Mouse (Mus musculus): Measurements from ENCODE around the gene Fbxo44.
"Not testable (repeated sequence)": the region's sequence is repeated elsewhere in the genome, so short reads cannot be mapped to it uniquely, and the experiment has no call there.

Gene Fbxo44

GRCm38 (mm10) chr4:148130561-148131413, 29.5 kb downstream of the Fbxo44 start, which contains the start of gene Draxin:
Gene Draxin, minus strand, starts transcription at chr4:148130698.
- no peak for DNase-seq (ENCODE audit: low read depth)

GRCm38 (mm10) chr4:148130133-148130532, 30.1 kb downstream of the Fbxo44 start, which contains the start of gene Mad2l2:
Gene Mad2l2, plus strand, starts transcription at chr4:148130384.
- DNase-seq (ENCODE audit: low read depth): no peak

GRCm38 (mm10) chr4:148128672-148129071, 31.6 kb downstream of the Fbxo44 start:
- no peak for DNase-seq (ENCODE audit: low read depth)

DNA sequence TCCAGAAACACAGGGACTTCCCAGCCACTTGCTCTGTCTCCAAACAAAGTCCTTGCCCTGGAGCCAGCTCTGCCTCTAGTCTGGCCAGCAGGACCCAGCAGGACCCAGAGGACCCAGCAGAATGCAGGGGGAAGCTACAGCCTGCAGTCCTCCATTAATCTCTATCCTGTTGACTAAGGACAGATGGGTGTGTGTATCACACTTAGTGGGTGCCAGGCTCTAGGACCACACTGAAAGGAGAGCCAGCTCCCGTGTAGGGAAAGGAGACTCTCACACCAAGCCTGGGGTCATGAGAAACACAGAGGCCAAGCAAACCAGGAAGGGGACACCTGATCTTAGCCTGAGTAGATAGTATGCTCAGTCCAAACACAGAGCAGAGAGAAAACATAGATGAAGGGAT, 32.0 kb downstream of the Fbxo44 start:
- no peak for DNase-seq (ENCODE audit: low read depth)

DNA sequence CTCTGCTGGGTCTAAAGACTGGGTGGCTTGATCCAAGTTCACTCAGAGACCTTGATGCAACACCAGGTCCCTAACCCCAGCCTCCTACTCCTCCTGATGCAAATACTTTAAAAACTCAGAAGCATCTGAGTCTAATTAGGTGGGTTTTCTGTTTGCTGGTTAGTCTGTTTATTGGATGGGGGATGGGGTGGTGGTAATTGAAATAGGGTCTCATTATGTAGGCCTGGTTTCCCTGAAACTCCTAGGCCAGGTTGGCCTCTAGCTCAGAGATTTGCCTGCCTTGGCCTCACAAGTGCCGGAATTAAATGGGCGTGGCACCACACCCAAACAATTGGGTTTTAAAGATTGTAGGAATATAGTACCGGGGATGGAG, 37.6 kb downstream of the Fbxo44 start:
- no peak for DNase-seq (ENCODE audit: low read depth)

DNA sequence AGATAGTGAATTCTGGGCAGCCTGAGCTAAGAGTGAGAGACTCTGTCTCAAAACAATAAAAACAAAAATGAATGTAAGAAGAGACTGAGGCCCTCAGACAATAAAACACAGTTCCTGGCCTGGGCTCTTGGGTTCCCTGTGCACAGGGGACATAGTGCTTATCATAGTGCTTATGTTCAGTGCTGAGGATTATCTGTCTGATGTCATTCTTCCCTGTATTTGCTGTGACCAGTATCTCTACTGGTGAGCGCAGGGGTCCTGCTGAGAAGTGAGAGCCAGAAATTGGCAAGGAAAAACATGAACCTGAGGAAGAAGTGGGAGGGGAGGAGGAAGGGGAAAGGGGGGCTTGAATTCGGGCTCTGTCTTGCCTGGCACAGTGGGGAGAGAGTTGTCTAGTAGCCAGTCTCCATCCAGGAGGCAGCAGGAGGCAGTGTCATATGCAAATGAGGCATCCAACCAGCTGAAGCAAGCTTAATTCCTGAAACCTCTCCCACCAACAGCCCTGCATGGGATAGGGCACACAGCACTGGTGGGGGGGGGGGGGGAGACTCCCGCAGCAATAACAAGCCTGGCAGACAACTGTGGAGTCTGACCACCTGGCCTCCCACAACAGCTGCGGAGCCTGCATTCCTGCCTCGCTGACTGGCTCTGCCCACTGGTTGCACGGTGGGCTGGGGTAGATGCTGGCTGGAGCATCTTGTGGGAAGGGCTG, 38.1 kb downstream of the Fbxo44 start:
- no peak for DNase-seq (ENCODE audit: low read depth)

- DNase-seq (ENCODE audit: low read depth): no peak
These were observed 38.9 kb downstream of the Fbxo44 start for GRCm38 (mm10) chr4:148121362-148121761.

DNA sequence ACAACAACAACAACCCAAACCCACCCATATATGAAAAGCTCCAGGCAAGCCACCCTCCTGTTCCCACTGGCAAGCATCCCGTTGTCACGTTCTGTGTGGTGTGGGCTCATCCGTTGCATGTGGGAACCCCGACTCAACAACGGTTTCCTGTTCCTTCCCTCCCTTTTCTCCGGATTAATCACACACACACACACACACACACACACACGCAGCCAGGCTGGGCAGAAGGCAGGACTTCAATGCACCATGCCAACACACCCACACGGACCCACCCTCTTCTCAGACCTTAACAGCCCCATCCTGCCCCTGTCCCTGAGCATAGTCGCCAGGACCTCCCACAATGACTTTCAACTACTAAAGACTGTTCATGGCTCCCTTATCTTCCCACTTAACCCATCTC, 39.7 kb downstream of the Fbxo44 start:
- no peak for DNase-seq (ENCODE audit: low read depth)

DNA sequence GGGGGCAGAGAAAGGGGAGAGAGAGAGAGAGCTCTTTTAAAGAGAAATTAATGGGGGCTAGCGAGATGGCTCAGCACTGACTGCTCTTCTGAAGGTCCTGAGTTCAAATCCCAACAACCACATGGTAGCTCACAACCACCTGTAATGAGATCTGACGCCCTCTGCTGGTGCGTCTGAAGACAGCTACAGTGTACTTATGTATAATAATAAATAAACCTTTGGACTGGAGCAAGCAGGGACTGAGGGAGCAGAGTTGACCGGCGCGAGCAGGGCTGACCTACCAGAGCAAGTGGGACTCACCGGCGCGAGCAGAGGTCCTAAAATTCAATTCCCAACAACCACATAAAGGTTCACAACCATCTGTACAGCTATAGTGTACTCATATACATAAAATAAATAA, 40.7 kb downstream of the Fbxo44 start:
- not testable (repeated sequence) for DNase-seq (ENCODE audit: low read depth)

GRCm38 (mm10) chr4:148117392-148117791, 42.9 kb downstream of the Fbxo44 start:
- peak; percentile 55 for DNase-seq (ENCODE audit: low read depth)

- peak; percentile 54 for DNase-seq (ENCODE audit: low read depth)
These were observed 43.6 kb downstream of the Fbxo44 start for GRCm38 (mm10) chr4:148116657-148117056.

- peak; percentile 55 for DNase-seq (ENCODE audit: low read depth)
These were observed 44.8 kb downstream of the Fbxo44 start for GRCm38 (mm10) chr4:148115467-148115866.

- peak; percentile 87 for DNase-seq (ENCODE audit: low read depth)
These were observed 45.4 kb downstream of the Fbxo44 start for GRCm38 (mm10) chr4:148114758-148115391.

DNA sequence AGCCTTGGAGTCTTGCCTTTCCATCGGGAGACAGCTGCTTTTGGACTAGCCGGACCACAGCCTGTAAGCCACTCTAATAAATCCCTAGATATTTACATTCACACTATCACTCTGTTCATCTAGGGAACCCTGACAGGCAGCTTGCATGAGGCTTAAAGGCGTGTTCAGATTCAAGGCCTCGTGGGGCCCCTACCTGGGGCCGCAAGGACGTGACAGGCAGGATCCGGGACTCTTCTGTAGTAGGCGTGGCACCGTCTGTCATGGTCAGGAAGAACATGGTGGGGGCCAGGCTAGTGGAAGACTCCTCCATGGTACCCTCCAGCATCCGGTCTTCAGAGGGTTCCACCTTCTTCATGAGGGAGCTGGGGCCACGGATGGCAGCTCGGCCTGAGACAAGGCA, 47.8 kb downstream of the Fbxo44 start:
- no peak for DNase-seq (ENCODE audit: low read depth)

DNA sequence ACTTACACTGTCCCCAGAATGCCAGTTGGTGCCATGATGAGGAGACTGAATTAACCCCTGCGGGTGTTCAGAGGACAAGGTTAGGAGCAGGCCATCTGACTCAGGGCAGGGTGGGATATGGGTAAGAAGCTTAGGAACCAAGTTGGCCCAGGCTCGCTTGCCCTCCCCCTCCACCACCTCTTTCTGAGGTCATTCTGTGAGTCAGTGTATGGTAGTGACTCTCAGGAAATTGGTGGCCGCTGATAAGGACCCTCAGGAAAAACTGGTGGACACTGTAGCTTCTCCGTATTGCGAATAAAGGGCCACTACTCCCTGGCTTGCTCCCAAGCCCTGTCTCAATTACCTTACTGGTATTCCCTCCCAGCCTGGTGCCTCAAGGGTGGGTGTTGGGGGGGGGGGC, 51.1 kb downstream of the Fbxo44 start:
- no peak for DNase-seq (ENCODE audit: low read depth)

- no peak for DNase-seq (ENCODE audit: low read depth)
These were observed 51.6 kb downstream of the Fbxo44 start for GRCm38 (mm10) chr4:148108565-148109100.

DNA sequence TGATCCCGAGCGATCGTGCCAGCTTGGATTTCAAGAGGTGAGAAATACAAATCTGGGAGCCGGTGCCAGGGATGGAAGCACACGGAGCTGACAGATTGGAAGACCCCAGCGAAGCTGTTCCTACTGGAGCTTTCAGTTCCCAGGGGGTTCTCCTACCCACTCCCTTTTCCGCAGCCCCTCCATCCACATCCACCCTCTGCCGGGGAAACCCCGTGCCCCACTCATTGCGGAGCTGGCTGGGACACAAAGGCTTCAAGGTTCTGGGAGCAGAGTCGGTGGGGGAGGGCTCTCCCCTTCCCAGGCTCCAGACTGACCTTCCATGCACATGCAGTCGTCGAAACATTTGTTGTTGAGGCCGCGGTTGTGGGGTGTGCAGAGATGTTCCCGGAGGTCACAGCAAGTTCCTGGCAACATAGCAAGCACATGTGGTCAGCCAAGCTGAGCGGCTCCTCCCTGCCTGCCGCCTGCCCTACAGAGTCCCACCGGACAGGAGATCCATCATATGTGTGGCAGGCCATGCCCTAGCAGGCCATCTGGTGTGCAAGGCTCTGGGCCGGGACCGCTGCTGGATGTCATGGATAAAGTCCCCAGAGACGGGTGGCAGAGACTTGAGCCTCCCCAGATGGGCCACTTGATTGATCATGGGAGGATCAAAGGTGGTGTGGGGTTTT, 52.5 kb downstream of the Fbxo44 start:
- DNase-seq (ENCODE audit: low read depth): no peak

GRCm38 (mm10) chr4:148104146-148104545, 56.1 kb downstream of the Fbxo44 start:
- no peak for DNase-seq (ENCODE audit: low read depth)

Data from induced T-regulatory cell, adult 2 months (primary cell).